Mouse (Mus musculus) NIH3T3 (cell line): Measurements from ENCODE around the gene 1700013F07Rik.
"Not testable (repeated sequence)": the region's sequence is repeated elsewhere in the genome, so short reads cannot be mapped to it uniquely, and the experiment has no call there.

ENCODE experiments used
- DNase-seq: peaks from one replicate; pipeline ENCODE4 v3.0.0-alpha.2; 2012; ENCODE audit warnings: low read depth

Gene 1700013F07Rik

DNA sequence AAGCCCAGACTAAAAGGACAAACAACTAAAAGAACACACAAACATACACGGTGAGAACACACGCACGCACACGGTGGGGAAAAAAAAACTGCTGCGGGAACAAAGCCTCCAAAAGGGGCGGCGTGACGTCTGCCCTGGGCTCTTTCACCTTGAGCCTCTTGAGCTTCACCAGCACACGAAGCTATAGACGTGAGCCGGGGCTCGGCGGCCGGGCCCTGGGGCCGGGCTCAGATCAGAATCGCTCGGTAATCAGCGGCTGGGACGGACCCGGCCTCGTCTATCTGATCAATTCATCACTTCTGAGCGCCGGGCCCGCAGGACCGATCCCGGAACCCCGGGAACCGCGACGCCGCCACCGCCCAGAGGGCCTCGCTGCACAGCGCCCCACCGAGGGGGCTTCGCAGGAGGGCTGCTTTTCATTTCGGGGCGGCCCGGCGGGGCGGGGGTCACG, 20.2 kb downstream of the 1700013F07Rik start:
- DNase-seq, result peak; percentile 50

DNA sequence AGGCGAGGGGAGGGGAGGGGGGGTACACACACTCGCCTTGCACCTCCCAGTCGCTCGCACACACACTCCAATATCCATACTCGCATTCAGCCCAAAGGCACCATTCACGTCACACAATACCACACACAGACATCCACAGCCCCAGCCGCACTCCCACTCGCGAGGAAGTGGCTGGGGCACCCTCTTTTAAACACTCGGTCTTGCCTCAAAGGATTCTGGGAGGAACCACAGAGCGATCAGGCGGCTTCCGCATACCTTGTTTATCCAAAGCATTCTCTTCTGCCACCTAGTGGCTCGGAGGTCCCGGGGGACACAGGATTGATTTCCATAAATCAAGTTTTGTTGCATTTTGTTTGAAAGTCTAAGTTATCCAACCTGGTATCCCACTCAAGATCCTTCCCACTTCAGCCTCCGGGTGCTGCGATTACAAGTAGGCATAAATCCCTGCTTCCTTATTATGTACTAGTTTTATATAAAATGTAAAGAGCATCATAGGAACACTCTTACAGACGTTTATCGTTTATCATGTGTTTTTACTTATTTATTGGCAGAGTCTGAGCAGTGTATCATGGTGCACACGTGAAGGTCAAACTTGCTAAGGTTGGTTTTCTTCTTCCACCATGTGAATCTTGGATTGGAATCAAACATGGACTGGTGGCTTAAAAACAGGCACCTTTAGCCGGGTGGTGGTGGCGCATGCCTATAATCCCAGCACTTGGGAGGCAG, 20.8 kb downstream of the 1700013F07Rik start:
- peak; percentile 97 for DNase-seq

DNA sequence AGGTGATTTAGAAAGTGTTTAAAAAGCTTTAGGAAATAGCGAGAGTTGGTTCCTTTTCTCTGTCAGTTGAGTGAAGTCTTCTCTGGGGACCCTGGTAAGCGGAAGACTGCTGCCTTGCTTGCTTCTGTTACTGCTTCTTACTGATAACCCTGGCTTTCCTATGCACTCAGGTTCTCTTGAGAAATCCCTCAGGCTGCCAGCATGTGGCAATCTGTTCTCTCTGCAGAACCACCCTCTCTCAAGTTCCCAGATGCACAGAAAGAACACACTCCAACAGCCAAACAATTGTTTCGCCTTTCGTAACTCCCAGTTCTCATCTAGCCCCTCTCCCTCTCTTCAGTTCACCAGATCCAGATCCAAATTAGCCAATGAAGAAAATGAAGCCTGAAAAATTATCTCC, 23.9 kb downstream of the 1700013F07Rik start:
- DNase-seq, result no peak

DNA sequence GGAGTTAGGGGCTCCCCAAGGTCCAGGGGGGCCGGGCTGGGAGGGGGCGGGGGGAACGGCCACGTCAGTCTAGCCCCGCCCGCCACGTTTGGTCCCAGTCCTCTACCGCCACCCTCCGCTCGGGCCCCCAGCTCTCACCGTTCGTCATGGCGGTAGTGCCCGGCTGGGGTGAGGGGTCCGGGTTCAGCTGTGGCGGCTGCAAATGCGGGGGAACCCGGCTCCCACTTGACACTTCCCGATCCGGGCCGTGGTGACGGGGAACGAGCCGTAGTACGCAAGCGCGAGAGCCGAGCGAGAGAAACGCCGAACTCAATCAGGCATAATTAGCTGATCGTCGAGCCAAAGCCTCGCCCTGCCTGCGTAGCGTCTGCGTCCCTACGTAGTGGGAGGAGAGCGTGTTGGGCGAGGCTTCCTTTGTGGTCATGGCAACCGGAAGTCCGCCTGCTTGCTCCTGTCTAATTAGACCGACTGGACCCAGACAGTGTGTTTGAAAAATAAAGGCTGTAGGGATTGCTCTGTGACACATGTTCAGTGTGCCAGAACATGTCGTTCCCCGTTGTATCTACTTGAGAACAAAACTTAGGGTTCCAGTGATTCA, 28.3 kb downstream of the 1700013F07Rik start, which contains the start of gene Tmem167b:
Tmem167b (minus strand) TSS at position 334 of the 598 bp plus-strand sequence.
- DNase-seq, result peak; percentile 98

DNA sequence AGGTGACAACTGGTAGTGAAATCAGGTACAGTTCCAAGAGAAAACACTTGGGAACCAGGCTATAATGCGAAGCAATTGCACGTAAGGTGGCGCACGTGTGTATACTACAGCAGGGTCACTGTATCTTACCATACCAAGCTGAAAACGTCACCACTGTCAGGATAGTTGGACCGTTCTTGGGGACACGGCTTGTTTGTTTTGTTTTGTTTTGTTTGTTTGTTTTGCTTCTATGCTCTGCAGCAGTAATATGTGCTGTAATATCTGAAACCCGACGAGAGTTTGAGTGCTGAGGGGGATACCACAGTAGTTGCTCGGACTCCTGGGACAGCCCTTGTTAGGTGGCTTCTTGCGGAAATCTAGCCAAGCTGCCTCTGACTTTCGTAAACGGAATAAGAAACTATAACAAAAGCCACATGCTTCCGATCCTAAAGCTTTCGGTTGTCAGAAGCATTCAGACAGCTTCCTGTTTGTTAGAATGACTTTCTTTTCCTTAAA, 28.9 kb downstream of the 1700013F07Rik start:
- no peak for DNase-seq

DNA sequence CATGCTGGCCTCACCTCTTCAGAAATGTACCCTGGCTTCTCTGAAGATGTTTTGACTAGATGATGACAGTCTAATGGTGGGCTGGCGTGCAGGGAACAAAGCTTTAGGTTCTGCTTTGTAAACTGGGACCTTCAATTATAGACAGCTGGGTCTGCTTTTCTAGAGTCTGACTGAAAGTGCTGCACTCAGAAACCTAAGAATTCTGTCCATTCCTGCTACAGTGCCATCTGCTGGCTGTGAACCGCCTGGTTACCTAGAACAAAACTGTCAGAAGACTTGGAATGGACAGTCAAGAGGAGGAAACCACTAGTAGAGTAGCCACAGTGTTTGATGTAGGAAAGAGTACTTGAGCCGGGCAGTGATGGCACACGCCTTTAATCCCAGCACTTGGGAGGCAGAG, 29.4 kb downstream of the 1700013F07Rik start:
- peak; percentile 93 for DNase-seq

DNA sequence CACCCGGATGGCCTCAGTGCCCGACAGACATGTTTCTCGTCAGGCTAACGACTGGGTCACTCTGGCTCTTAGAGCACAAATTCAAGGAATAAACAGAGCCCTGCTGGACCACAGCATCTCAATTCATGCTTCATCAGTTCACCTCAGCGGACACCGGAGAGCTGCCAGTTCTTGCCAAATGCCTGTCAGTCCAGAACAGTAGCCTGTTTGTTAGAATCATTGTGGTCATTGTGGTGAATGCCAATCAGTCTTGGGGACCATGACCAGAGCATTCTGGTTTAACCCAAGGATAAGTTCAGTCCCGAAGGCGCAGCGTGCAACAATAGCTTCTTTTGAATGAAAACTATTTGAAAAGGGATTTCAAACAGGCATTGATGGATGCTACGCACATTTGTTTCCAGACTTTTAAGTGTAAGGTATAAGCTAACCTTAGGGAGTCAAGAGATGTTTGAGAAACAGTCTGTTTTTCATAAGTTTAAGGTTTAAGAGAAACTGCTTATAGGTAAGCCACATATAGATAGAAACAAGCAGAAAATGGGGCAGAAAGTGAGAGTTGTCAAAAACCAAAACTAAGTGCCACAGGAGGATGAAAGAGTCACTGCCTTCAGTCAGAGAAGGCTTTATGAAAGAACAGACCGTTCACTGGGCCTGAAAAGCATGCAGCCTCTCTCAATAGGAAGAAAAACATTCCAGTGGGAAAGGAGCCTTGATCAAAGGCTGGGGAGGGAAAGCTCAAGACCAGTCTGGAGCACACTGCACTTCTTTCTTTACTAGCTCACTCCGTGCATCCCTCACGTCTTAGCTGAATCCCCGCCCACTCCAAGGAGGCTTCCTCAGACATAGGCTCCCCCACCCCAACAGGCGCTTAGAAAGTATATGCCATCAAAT, 34.3 kb downstream of the 1700013F07Rik start:
- DNase-seq, result no peak

DNA sequence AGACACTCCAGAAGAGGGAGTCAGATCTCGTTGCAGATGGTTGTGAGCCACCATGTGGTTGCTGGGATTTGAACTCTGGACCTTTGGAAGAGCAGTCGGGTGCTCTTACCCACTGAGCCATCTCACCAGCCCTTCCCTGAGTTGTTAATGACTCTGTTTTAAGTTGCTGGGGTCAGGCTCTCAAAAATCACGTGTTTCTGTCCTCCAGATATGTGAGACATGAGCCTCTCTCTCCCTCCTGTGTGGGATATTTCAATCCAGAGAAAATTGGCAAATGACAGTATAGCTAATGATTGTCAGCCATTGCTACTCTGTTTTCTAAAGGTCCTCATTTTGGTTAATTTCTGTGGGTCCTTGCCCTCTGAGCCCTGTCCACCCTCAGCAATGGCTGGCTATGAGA, 35.7 kb downstream of the 1700013F07Rik start:
- DNase-seq, result not testable (repeated sequence)

DNA sequence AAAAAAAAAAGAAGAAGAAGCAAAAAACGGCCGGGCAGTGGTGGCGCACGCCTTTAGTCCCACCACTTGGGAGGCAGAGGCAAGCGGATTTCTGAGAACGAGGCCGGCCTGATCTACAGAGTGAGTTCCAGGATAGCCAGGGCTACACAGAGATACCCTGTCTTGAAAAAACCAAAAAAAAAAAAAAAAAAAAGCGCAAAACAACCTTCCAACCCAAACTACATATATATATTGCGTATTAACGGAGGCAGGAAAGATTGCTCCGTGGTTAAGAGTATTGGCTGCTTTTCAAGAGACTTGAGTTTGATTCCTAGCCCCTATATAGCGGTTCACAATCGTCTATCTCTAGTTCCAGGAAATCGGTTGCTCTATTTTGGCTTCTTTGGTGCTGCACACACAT, 36.9 kb downstream of the 1700013F07Rik start:
- DNase-seq, result no peak

DNA sequence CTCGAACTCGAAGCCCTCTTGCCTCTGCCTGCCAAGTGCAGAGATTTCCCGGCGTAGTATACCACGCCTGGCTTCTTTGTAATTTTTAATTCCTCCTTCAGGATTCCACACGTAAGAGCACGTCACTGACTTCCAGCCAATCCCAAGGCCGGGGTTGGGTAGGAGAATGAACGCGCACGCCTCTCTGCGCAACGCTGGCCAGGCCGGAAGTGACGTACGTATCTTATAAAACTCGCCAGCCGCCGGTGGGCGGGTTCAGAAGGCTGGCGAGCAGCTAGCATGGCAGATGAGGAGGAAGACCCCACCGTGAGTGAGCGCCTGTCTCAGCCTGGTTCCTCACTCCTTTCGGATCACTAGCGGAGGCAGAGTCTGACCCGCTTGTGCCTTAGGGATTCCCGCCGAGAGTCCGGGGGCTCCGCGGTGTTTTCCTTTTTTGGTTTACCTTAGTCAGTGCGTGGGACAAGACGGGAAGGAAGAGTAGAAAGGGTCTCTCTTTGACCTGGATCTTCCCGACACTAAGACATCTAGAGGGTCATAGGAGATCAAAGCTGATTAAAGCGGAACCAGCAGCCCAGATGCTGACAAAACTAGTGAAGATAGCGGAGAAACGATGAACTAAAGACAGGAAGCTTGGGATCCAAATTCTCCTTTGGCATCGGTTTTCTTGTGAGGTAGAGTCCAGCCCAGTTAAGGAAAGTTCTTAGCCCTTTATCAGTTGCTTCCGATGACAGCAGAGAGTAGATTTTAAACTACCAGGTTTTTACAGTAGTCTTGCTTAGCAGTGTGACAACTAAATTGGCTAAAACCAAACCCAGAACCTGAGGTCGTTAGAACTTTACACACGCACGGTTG, 37.7 kb downstream of the 1700013F07Rik start, which contains the start of gene Taf13:
Taf13 (plus strand) TSS at position 256 of the 852 bp plus-strand sequence.
- DNase-seq, result peak; percentile 98

DNA sequence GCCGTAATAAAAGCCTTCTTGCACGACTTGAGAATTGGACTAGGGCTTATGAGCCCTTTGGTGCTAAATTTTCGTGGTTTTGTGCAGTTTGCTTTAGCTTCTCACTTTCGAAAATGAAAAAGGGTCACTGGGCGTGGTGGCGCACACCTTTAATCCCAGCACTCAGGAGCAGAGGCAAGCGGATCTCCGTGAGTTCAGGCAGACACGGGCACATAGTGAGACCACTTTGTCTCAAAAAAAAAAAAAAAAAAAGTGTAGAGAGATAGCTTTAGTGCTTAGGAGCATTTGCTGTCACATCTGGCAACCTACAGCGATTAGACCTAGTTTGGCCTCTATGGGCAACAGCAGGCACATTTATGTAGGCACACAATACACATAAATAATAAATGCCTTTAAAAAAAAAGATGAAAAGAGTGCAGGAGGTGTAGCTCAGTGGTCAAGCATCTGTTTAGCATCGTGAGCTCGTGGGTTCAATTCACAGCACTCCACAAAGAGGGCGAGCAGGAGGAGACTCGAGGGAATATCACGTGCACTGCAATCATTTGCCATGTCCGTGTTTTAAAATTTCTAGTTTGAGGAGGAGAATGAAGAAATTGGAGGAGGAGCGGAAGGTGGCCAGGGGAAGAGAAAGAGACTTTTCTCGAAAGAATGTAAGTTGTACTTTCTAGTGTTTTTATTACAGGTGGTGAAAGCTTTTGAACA, 38.5 kb downstream of the 1700013F07Rik start:
- peak; percentile 49 for DNase-seq

DNA sequence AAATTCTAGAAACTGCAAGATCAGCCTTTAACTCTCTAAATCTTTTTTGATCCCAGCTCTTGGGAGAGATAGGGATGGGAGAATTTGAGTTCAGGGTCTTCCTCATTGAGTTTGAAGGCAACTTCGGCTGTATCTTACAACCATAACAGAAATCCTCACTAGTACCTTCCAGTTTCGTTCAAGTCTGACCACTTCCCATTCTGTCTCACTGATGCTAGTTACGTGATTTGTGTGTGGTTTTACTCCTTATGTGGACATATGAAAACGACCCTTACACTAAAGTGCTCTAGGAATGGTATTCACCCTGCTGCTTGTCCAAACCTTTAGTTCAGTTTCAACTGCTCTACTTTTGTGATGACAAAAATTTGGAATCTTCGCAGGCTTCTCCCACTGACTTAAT, 40.1 kb downstream of the 1700013F07Rik start:
- no peak for DNase-seq

DNA sequence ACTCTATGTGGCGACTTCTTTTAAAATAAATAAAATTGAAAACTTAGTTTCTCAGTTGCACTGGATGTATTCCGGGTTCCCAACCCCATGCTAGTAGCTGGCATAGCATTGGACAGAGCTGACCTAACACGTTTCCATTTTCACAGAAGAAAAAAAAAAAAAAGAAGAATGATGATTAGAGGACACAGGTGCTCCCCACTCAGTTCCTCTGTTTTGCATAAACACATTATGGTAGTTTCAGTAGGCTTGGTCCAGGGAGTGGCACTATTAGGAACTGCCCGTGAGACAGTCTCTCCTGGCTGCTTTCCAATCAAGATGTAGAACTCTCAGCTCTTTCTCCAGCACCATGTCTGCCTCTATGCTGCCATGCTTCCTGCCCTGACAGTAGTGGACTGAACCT, 50.6 kb downstream of the 1700013F07Rik start:
- no peak for DNase-seq

DNA sequence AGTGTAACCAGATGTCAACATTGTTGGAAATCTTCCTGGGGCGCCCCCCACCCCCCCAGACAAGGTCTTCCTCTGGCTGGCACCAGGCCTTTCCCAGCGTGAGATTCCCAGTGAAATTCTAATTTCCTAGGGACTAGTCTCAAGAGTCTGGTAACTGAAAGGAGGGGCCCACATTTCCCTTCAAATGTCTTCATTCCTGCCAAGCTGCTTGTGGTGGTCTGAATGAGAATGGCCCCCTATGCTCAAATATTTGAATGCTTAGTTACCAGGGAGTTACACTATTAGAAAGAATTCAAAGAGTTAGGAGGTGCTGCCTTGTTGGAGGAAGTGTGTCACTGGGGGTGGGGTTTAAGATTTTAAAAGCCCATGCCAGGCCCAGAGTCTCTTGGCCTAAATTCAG, 54.5 kb downstream of the 1700013F07Rik start:
- no peak for DNase-seq

DNA sequence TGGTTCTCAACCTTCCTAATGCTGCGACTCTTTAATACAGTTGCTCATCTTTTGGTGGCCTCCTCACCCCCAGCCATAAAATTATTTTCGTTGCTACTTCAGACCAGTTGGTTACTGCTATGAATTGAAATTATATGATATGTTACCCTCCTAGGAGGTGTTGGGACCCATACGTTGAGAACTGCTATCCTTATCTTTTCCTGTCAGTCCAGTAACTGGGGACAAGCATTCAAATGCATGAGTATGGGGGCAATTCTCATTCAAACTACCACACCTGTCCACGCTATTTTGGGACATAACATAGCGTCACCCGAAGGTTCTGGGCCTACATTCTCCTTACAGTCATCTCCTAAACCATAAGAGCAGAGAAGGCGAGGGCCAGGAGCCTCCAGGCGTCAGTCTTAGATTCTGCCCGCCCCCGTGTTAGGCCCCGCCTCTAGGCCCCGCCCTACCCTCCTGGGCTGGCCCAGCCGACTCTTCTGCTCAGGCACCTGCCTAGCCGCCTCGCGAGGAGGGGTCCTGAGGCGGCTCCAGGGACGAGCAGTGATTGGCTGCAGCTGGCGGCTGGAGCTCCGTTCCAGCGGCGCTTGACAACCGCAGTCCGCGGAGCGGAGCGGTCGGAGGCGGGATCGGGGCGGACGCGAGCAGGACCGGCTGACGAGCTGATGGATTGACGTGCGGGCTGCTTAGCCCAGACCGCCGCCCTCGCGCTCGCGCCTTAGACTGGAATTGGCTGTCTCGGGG, 57.0 kb downstream of the 1700013F07Rik start, which contains the start of gene Wdr47:
Wdr47 (plus strand) TSS at position 494 of the 744 bp plus-strand sequence.
- DNase-seq, result peak; percentile 99

DNA sequence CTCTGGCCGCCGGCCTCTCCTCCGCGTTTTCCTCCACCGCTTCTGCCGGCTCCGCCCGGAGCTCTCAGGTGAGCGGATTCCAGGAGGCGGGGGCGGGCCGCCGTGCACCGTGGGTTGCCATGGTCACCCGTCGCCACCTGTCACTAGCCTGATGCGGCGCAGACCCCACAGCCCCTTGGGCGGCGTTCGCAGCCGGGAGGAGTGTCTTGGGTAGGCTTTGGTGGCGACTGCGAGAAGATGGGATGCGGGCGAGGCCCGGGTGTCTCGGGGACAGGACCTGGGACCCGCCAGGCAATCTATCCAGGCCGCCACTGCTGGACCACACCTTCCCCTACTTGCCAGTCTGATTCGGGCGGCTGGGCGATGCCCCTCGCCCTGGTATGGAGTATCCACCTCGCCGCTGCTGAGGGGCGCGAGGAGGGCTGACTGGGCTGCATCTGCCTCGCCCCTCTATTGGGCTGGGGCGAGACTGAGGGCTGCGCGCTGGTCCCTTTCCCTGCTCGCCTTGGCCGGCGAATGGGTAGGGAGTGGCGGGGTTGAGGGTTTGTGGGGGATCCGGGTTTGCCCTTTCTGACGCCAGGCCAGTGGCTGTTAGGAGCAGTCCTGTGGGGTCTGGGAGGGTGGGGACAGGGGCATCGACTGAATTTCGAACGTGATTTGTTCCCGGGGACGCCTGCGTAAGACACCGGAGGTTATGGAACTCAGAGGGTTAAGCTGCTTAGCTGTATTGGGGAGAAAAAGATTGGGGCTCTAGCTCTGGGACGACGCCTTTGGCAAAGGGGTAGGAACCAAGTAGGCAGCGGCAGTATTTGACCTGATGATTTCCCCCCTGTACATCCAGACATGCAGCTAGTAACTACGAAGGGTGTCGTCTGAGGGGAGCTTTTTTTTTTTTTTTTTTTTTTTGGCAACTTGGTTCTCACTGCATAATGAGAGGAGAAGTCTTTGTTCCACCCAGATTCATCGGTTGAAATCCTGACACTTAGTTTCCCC, 57.9 kb downstream of the 1700013F07Rik start:
- no peak for DNase-seq
